Mouse (Mus musculus): ENCODE measurements around the gene Ralgapa2. TPM values are rescaled to one million over a fixed set of nuclear protein-coding genes. Genes with fewer than 3 reads are reported as not detected.

Ralgapa2 gene
- total and polyA plus RNA-seq, 2 experiments from 2014 or later: 7.6 to 21.7 TPM

GRCm38 (mm10) chr2:146456062-146456461 is 56.1 kb downstream of the Ralgapa2 start:
- no peaks in the 10 kb centered on the region for H3K27me3 ChIP-seq (ENCODE audit: control insufficient read depth, insufficient read depth, low read length)
- no peak for TF ChIP-seq EP300 (IDR thresholded peaks at IDR 0.05; ENCODE audit: low read depth)
- no peak for TF ChIP-seq CTCF (IDR thresholded peaks at IDR 0.05; ENCODE audit: low read depth)
- no peaks in the 10 kb centered on the region for H3K4me1 ChIP-seq (ENCODE audit: control insufficient read depth, insufficient read depth)
- H3K36me3 ChIP-seq (replicated peaks; ENCODE audit: control insufficient read depth, insufficient read depth, low read length): peaks cover 9% of the 10 kb centered on the region
- no peak overlapping the region for H3K9ac ChIP-seq (replicated peaks; ENCODE audit: low read depth, low read length)
- ATAC-seq (ENCODE audit: insufficient read depth, low read depth): no peak
- WGBS: 79% methylated on average over 4 of the region's 4 CpGs
- H3K27ac ChIP-seq (ENCODE audit: low read depth): no peak overlapping the region
- no peak overlapping the region for H3K4me2 ChIP-seq (ENCODE audit: low read depth, low read length)
- DNase-seq (ENCODE audit: low spot score): no peak
- no peaks in the 10 kb centered on the region for H3K9me3 ChIP-seq (replicated peaks; ENCODE audit: control insufficient read depth, low read length)
- H3K4me3 ChIP-seq (ENCODE audit: low read depth, low read length): no peak overlapping the region

- DNase-seq (ENCODE audit: low spot score): no peak
- 41% methylated on average over 3 of the region's 3 CpGs for WGBS
- Histone ChIP-seq H3K4me1 (ENCODE audit: control insufficient read depth, insufficient read depth) (no peaks in the 10 kb centered on the region), H3K4me3 (ENCODE audit: low read depth, low read length) (no peak overlapping the region), H3K27ac (ENCODE audit: low read depth) (no peak overlapping the region), H3K27me3 (ENCODE audit: control insufficient read depth, insufficient read depth, low read length) (no peaks in the 10 kb centered on the region), H3K4me2 (ENCODE audit: low read depth, low read length) (no peak overlapping the region), H3K36me3 (replicated peaks; ENCODE audit: control insufficient read depth, insufficient read depth, low read length) (peaks cover 31% of the 10 kb centered on the region), H3K9ac (replicated peaks; ENCODE audit: low read depth, low read length) (no peak overlapping the region), H3K9me3 (replicated peaks; ENCODE audit: control insufficient read depth, low read length) (no peaks in the 10 kb centered on the region)
- no peak for ATAC-seq (ENCODE audit: insufficient read depth, low read depth)
- TF ChIP-seq CTCF (IDR thresholded peaks at IDR 0.05; ENCODE audit: low read depth): no peak
- TF ChIP-seq EP300 (IDR thresholded peaks at IDR 0.05; ENCODE audit: low read depth): no peak
Observed at GRCm38 (mm10) chr2:146444009-146444408, 68.1 kb downstream of the Ralgapa2 start.

- Histone ChIP-seq H3K9me3 (replicated peaks; ENCODE audit: control insufficient read depth, low read length) (no peaks in the 10 kb centered on the region), H3K4me3 (ENCODE audit: low read depth, low read length) (no peak overlapping the region), H3K9ac (replicated peaks; ENCODE audit: low read depth, low read length) (no peak overlapping the region), H3K27ac (ENCODE audit: low read depth) (no peak overlapping the region), H3K4me2 (ENCODE audit: low read depth, low read length) (no peak overlapping the region), H3K27me3 (ENCODE audit: control insufficient read depth, insufficient read depth, low read length) (no peaks in the 10 kb centered on the region), H3K4me1 (ENCODE audit: control insufficient read depth, insufficient read depth) (no peaks in the 10 kb centered on the region), H3K36me3 (replicated peaks; ENCODE audit: control insufficient read depth, insufficient read depth, low read length) (peaks cover 25% of the 10 kb centered on the region)
- TF ChIP-seq CTCF (IDR thresholded peaks at IDR 0.05; ENCODE audit: low read depth) (no peak), EP300 (IDR thresholded peaks at IDR 0.05; ENCODE audit: low read depth) (no peak)
- 91% methylated on average over 9 of the region's 9 CpGs for WGBS
- ATAC-seq (ENCODE audit: insufficient read depth, low read depth) (no peak), DNase-seq (ENCODE audit: low spot score) (no peak)
Observed at GRCm38 (mm10) chr2:146443291-146443875, 68.8 kb downstream of the Ralgapa2 start.

DNA sequence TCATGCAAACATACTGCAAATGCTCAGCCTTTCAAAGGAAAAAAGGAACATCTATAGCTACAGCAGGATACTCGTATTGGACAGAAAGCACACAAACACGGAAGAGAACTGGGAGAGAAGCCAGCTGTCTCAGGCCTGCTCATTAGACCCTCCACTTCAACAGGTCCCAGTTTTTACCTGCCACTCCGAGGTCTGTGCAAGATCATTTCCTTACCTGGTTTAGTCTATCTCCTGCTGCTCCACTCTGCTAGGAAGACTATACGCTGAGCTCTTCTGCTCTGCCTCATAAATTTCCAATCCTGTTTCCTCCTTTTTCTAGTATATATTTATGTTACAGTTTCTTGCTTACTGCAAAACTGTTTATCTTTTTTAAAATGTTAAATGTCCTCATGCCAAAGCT is 70.4 kb downstream of the Ralgapa2 start:
- ATAC-seq (ENCODE audit: insufficient read depth, low read depth) (no peak), DNase-seq (ENCODE audit: low spot score) (no peak)
- 62% methylated on average over 4 of the region's 4 CpGs for WGBS
- H3K9me3 ChIP-seq (replicated peaks; ENCODE audit: control insufficient read depth, low read length): no peaks in the 10 kb centered on the region
- H3K9ac ChIP-seq (replicated peaks; ENCODE audit: low read depth, low read length): no peak overlapping the region
- H3K36me3 ChIP-seq (replicated peaks; ENCODE audit: control insufficient read depth, insufficient read depth, low read length): peaks cover 24% of the 10 kb centered on the region
- H3K4me1 ChIP-seq (ENCODE audit: control insufficient read depth, insufficient read depth): no peaks in the 10 kb centered on the region
- no peaks in the 10 kb centered on the region for H3K27me3 ChIP-seq (ENCODE audit: control insufficient read depth, insufficient read depth, low read length)
- no peak overlapping the region for H3K27ac ChIP-seq (ENCODE audit: low read depth)
- no peak overlapping the region for H3K4me2 ChIP-seq (ENCODE audit: low read depth, low read length)
- TF ChIP-seq CTCF (IDR thresholded peaks at IDR 0.05; ENCODE audit: low read depth) (no peak), EP300 (IDR thresholded peaks at IDR 0.05; ENCODE audit: low read depth) (no peak)
- H3K4me3 ChIP-seq (ENCODE audit: low read depth, low read length): no peak overlapping the region

GRCm38 (mm10) chr2:146428751-146429150 is 83.4 kb downstream of the Ralgapa2 start:
- ATAC-seq (ENCODE audit: insufficient read depth, low read depth): no peak
- no peak overlapping the region for H3K27ac ChIP-seq (ENCODE audit: low read depth)
- WGBS: 90% methylated on average over 3 of the region's 3 CpGs
- no peak overlapping the region for H3K9ac ChIP-seq (replicated peaks; ENCODE audit: low read depth, low read length)
- H3K27me3 ChIP-seq (ENCODE audit: control insufficient read depth, insufficient read depth, low read length): no peaks in the 10 kb centered on the region
- no peak overlapping the region for H3K4me2 ChIP-seq (ENCODE audit: low read depth, low read length)
- no peak for DNase-seq (ENCODE audit: low spot score)
- H3K9me3 ChIP-seq (replicated peaks; ENCODE audit: control insufficient read depth, low read length): no peaks in the 10 kb centered on the region
- peaks cover 61% of the 10 kb centered on the region for H3K36me3 ChIP-seq (replicated peaks; ENCODE audit: control insufficient read depth, insufficient read depth, low read length)
- H3K4me3 ChIP-seq (ENCODE audit: low read depth, low read length): no peak overlapping the region
- TF ChIP-seq EP300 (IDR thresholded peaks at IDR 0.05; ENCODE audit: low read depth) (no peak), CTCF (IDR thresholded peaks at IDR 0.05; ENCODE audit: low read depth) (no peak)
- no peaks in the 10 kb centered on the region for H3K4me1 ChIP-seq (ENCODE audit: control insufficient read depth, insufficient read depth)

DNA sequence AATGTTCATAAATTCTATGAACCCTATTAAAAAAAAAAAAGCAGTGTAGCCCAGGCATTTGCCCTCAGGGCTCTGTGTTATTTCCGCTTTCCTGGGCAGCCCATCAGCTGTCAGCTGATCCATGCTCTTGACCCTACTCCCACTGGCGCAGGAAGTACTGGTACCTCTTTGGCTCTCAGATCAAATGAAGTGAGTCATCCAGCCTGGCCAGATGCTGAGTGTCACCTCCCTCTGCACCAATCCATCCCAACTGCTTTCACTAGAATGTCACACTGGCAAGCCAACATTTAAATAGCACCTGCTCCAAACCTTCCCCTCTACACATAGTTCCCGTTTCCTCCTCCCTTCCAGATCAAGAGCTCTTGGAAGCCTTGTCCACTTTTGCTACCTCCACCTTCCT is 84.8 kb downstream of the Ralgapa2 start:
- no peak overlapping the region for H3K27ac ChIP-seq (ENCODE audit: low read depth)
- DNase-seq (ENCODE audit: low spot score): no peak
- WGBS: 77% methylated on average over 3 of the region's 3 CpGs
- H3K36me3 ChIP-seq (replicated peaks; ENCODE audit: control insufficient read depth, insufficient read depth, low read length): peaks cover 65% of the 10 kb centered on the region
- no peaks in the 10 kb centered on the region for H3K27me3 ChIP-seq (ENCODE audit: control insufficient read depth, insufficient read depth, low read length)
- no peak overlapping the region for H3K4me2 ChIP-seq (ENCODE audit: low read depth, low read length)
- H3K9ac ChIP-seq (replicated peaks; ENCODE audit: low read depth, low read length): no peak overlapping the region
- H3K9me3 ChIP-seq (replicated peaks; ENCODE audit: control insufficient read depth, low read length): no peaks in the 10 kb centered on the region
- H3K4me1 ChIP-seq (ENCODE audit: control insufficient read depth, insufficient read depth): no peaks in the 10 kb centered on the region
- H3K4me3 ChIP-seq (ENCODE audit: low read depth, low read length): no peak overlapping the region
- no peak for TF ChIP-seq CTCF (IDR thresholded peaks at IDR 0.05; ENCODE audit: low read depth)
- no peak for TF ChIP-seq EP300 (IDR thresholded peaks at IDR 0.05; ENCODE audit: low read depth)
- ATAC-seq (ENCODE audit: insufficient read depth, low read depth): no peak

Measured in heart, postnatal 0 days (tissue).